Mouse (Mus musculus) skeletal muscle tissue, adult 2 months (tissue): ENCODE measurements around the gene Nrf1.

Source experiments
- DNase-seq: peaks from one replicate; pipeline ENCODE4 v3.0.0-alpha.2; 2012; ENCODE audit warnings: low read depth, low spot score

Gene Nrf1

GRCm38 (mm10) chr6:30147058-30147457 is 99.3 kb downstream of the Nrf1 start:
- no peak for DNase-seq

GRCm38 (mm10) chr6:30147753-30148152 is 100.0 kb downstream of the Nrf1 start:
- DNase-seq: peak; percentile 21

GRCm38 (mm10) chr6:30150471-30150870 is 102.7 kb downstream of the Nrf1 start:
- DNase-seq: no peak

GRCm38 (mm10) chr6:30152163-30152562 is 104.4 kb downstream of the Nrf1 start:
- no peak for DNase-seq

GRCm38 (mm10) chr6:30152649-30153048 is 104.9 kb downstream of the Nrf1 start:
- DNase-seq: no peak

GRCm38 (mm10) chr6:30153076-30153475 is 105.3 kb downstream of the Nrf1 start:
- DNase-seq: no peak

GRCm38 (mm10) chr6:30153733-30154415 is 106.1 kb downstream of the Nrf1 start:
- no peak for DNase-seq

GRCm38 (mm10) chr6:30159516-30160045 is 111.8 kb downstream of the Nrf1 start:
- DNase-seq: no peak

GRCm38 (mm10) chr6:30160408-30160807 is 112.6 kb downstream of the Nrf1 start:
- DNase-seq: no peak

GRCm38 (mm10) chr6:30161618-30162017 is 113.8 kb downstream of the Nrf1 start:
- no peak for DNase-seq

GRCm38 (mm10) chr6:30162091-30162490 is 114.3 kb downstream of the Nrf1 start:
- peak; percentile 12 for DNase-seq

GRCm38 (mm10) chr6:30166349-30166748 is 118.6 kb downstream of the Nrf1 start:
- DNase-seq: no peak

GRCm38 (mm10) chr6:30167192-30167591 is 119.4 kb downstream of the Nrf1 start:
- no peak for DNase-seq

- DNase-seq: peak; percentile 17
Measured at GRCm38 (mm10) chr6:30168275-30168674, 120.5 kb downstream of the Nrf1 start.

- DNase-seq: no peak
Measured at GRCm38 (mm10) chr6:30169148-30169547, 121.4 kb downstream of the Nrf1 start.

GRCm38 (mm10) chr6:30171226-30171625 is 123.4 kb downstream of the Nrf1 start:
- DNase-seq: no peak

GRCm38 (mm10) chr6:30171967-30172366 is 124.2 kb downstream of the Nrf1 start:
- no peak for DNase-seq

- DNase-seq: no peak
Measured at GRCm38 (mm10) chr6:30172441-30172819, 124.6 kb downstream of the Nrf1 start.

- no peak for DNase-seq
Measured at GRCm38 (mm10) chr6:30172820-30173550, 125.2 kb downstream of the Nrf1 start.

GRCm38 (mm10) chr6:30173551-30174460 is 126.0 kb downstream of the Nrf1 start:
- no peak for DNase-seq

GRCm38 (mm10) chr6:30174461-30175224 is 126.9 kb downstream of the Nrf1 start:
- DNase-seq: no peak
